Comparison of ENCODE assay signal across 14 mouse cellular contexts in the genomic region with DNA sequence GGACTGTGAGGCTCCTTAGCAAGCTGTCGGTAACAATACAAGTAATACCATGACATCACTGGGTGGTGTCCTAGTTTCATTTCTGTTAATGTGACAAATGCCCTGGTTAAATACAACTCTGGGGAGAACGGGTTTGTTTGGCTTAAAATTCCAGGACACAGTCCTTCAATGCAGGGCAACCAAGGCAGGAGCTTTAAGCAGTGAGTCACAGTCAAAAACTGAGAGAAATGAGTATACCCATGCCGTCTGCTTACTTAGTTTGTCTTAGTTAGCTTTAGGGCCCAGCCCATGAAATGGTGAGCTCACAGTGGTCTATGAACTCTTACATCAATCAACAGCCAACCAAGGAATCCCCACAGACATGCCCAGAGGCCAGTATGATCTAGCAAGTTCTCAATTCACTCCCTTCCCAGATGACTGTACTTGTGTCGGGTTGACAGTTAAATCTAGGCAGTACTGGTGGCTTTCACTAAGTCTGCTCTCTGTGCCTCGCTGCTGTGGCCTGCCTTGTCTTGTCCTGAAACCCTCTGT. TPM values are rescaled to one million over a fixed set of nuclear protein-coding genes. Genes with fewer than 3 reads are reported as not detected.
DNase-seq lines count a peak whose midpoint lies in the region; ATAC-seq and TF ChIP-seq lines count a peak whose summit lies in the region.
"Had no signal": no experiment of that assay in that cellular context is flagged by ENCODE, and none has a peak within 500 bp of the region (broad histone marks: within the 10 kb centered on the region; RNA-seq: fewer than 3 reads in every experiment).

No protein-coding gene starts in this region.

- H3K9ac ChIP-seq in heart, embryonic 11.5 days (ENCODE audit: low read depth, low read length), result no peak overlapping the region
- H3K9ac ChIP-seq in heart, embryonic 16.5 days (ENCODE audit: low read length), result no peak overlapping the region
- H3K9ac ChIP-seq in forebrain, embryonic 13.5 days, result no peak overlapping the region
- H3K9ac ChIP-seq: embryonic facial prominence, embryonic 13.5 days; lung, embryonic 15.5 days had no signal

- 60% methylated on average over 5 of the region's 5 CpGs for WGBS in heart, embryonic 11.5 days (ENCODE audit: insufficient replicate concordance)
- WGBS in heart, embryonic 10.5 days, result 63% methylated on average over 5 of the region's 5 CpGs
- 48% methylated on average over 5 of the region's 5 CpGs for WGBS in spleen, adult 2 months
- WGBS in heart, embryonic 16.5 days, result 58% methylated on average over 5 of the region's 5 CpGs
- 80% methylated on average over 5 of the region's 5 CpGs for WGBS in forebrain, embryonic 13.5 days

- H3K9me3 ChIP-seq in heart, embryonic 11.5 days (replicated peaks; ENCODE audit: control insufficient read depth, low read length), result no peaks in the 10 kb centered on the region
- no peaks in the 10 kb centered on the region for H3K9me3 ChIP-seq in heart, embryonic 10.5 days
- H3K9me3 ChIP-seq in heart, embryonic 16.5 days (replicated peaks; ENCODE audit: control insufficient read depth, low read length), result no peaks in the 10 kb centered on the region
- H3K9me3 ChIP-seq in forebrain, embryonic 13.5 days (replicated peaks), result no peaks in the 10 kb centered on the region
- H3K9me3 ChIP-seq: embryonic facial prominence, embryonic 13.5 days; lung, embryonic 15.5 days had no signal

- TF ChIP-seq CTCF in spleen, adult 2 months (IDR thresholded peaks at IDR 0.05; ENCODE audit: extremely low read depth, insufficient read depth, insufficient read length, insufficient replicate concordance), result no peak

- H3K27ac ChIP-seq in heart, embryonic 11.5 days (ENCODE audit: low read depth, low read length), result peak overlapping the region; percentile 37; the same call in 1 of the 2 replicates
- H3K27ac ChIP-seq in heart, embryonic 10.5 days, result no peak overlapping the region; the same call in 1 of the 2 replicates
- H3K27ac ChIP-seq in spleen, adult 2 months (ENCODE audit: insufficient read depth, low read length), result peak overlapping the region; percentile 76
- peak overlapping the region; percentile 18; the same call in 1 of the 2 replicates for H3K27ac ChIP-seq in heart, embryonic 16.5 days (ENCODE audit: low read length)
- H3K27ac ChIP-seq in forebrain, embryonic 13.5 days, result no peak overlapping the region
- H3K27ac ChIP-seq: embryonic facial prominence, embryonic 13.5 days; lung, embryonic 15.5 days had no signal

- ATAC-seq in heart, embryonic 11.5 days (replicated peaks; ENCODE audit: insufficient number of reproducible peaks, low FRiP score, low TSS enrichment), result no peak
- no peak for ATAC-seq in heart, embryonic 16.5 days (replicated peaks; ENCODE audit: extremely low read depth, insufficient read depth, low FRiP score)
- no peak for ATAC-seq in forebrain, embryonic 13.5 days
- ATAC-seq: forebrain, embryonic 16.5 days had no signal

- peaks cover 24% of the 10 kb centered on the region for H3K4me1 ChIP-seq in heart, embryonic 11.5 days (ENCODE audit: control insufficient read depth, insufficient read depth, low read length)
- peaks cover 39% of the 10 kb centered on the region for H3K4me1 ChIP-seq in heart, embryonic 10.5 days
- H3K4me1 ChIP-seq in spleen, adult 2 months (ENCODE audit: control insufficient read depth, insufficient read depth, insufficient read length), result peaks cover 69% of the 10 kb centered on the region
- H3K4me1 ChIP-seq in heart, embryonic 16.5 days (ENCODE audit: control insufficient read depth, insufficient read depth, low read length), result peaks cover 33% of the 10 kb centered on the region
- H3K4me1 ChIP-seq in forebrain, embryonic 13.5 days, result peaks cover 21% of the 10 kb centered on the region

- no peak for TF ChIP-seq POLR2A in spleen, adult 2 months (IDR thresholded peaks at IDR 0.05; ENCODE audit: low read depth, low read length)

- no peak overlapping the region for H3K4me2 ChIP-seq in heart, embryonic 11.5 days
- no peak overlapping the region for H3K4me2 ChIP-seq in heart, embryonic 16.5 days (ENCODE audit: low read depth, low read length)
- no peak overlapping the region for H3K4me2 ChIP-seq in forebrain, embryonic 13.5 days
- H3K4me2 ChIP-seq: embryonic facial prominence, embryonic 13.5 days; lung, embryonic 15.5 days had no signal

- no peak for DNase-seq in heart, embryonic 10.5 days (ENCODE audit: low spot score)
- no peak for DNase-seq in spleen, adult 2 months (ENCODE audit: low read depth in 1 of 2, low spot score in 2 of 2)
- no peak for DNase-seq in spleen, adult 18-20 months
- DNase-seq in frontal cortex, postnatal 10 days (ENCODE audit: low spot score in 2 of 2), result no peak
- no peak for DNase-seq in kidney, postnatal 4 days
- DNase-seq: adrenal gland, postnatal 36 days; cerebellum, adult 8-10 months; left cerebral cortex, postnatal 4 days had no signal

- no peak overlapping the region for H3K4me3 ChIP-seq in heart, embryonic 11.5 days (ENCODE audit: low read depth, low read length)
- H3K4me3 ChIP-seq in heart, embryonic 10.5 days, result no peak overlapping the region
- no peak overlapping the region for H3K4me3 ChIP-seq in spleen, adult 2 months (ENCODE audit: extremely low read depth, insufficient read depth, insufficient read length)
- no peak overlapping the region for H3K4me3 ChIP-seq in heart, embryonic 16.5 days (ENCODE audit: low read length)
- H3K4me3 ChIP-seq in forebrain, embryonic 13.5 days, result no peak overlapping the region
- H3K4me3 ChIP-seq: embryonic facial prominence, embryonic 13.5 days; lung, embryonic 15.5 days had no signal

- H3K27me3 ChIP-seq in heart, embryonic 11.5 days (ENCODE audit: control insufficient read depth, insufficient read depth, low read length), result no peaks in the 10 kb centered on the region
- no peaks in the 10 kb centered on the region for H3K27me3 ChIP-seq in heart, embryonic 10.5 days (ENCODE audit: insufficient read depth, poor library complexity, severe bottlenecking)
- no peaks in the 10 kb centered on the region for H3K27me3 ChIP-seq in spleen, adult 2 months (ENCODE audit: control insufficient read depth, insufficient read depth, low read length)
- no peaks in the 10 kb centered on the region for H3K27me3 ChIP-seq in heart, embryonic 16.5 days (ENCODE audit: control insufficient read depth, insufficient read depth, low read length)
- no peaks in the 10 kb centered on the region for H3K27me3 ChIP-seq in forebrain, embryonic 13.5 days
- H3K27me3 ChIP-seq: embryonic facial prominence, embryonic 13.5 days; lung, embryonic 15.5 days had no signal

- H3K36me3 ChIP-seq in heart, embryonic 11.5 days (ENCODE audit: control insufficient read depth, insufficient read depth, low read length), result no peaks in the 10 kb centered on the region
- no peaks in the 10 kb centered on the region for H3K36me3 ChIP-seq in heart, embryonic 10.5 days
- no peaks in the 10 kb centered on the region for H3K36me3 ChIP-seq in spleen, adult 2 months (ENCODE audit: control insufficient read depth, insufficient read depth, low read length)
- no peaks in the 10 kb centered on the region for H3K36me3 ChIP-seq in heart, embryonic 16.5 days (ENCODE audit: control insufficient read depth, insufficient read depth)
- no peaks in the 10 kb centered on the region for H3K36me3 ChIP-seq in forebrain, embryonic 13.5 days (ENCODE audit: poor library complexity, severe bottlenecking)
- H3K36me3 ChIP-seq: embryonic facial prominence, embryonic 13.5 days; lung, embryonic 15.5 days had no signal

RNA-seq across cellular contexts. Expression of gene Cyth1, which starts 32.4 kb away (rescaled TPM):
- 10.6 and 12.7 TPM in 2 replicates for polyA plus RNA-seq in heart, embryonic 11.5 days (2014; fragmentation: Nextera tagmentation; extraction: Ambion mirVana)
- 15.5 and 15.6 TPM in 2 replicates for polyA plus RNA-seq in heart, embryonic 10.5 days (2016; fragmentation: Nextera tagmentation; extraction: Ambion mirVana)
- polyA plus RNA-seq in spleen, adult 2 months (2012; rRNA removed), result 47.7 and 57.3 TPM in 2 replicates
- polyA plus RNA-seq in heart, embryonic 16.5 days (2015; fragmentation: Nextera tagmentation; extraction: Ambion mirVana), result 22.2 and 24.0 TPM in 2 replicates
- 22.7 and 24.5 TPM in 2 replicates for polyA plus RNA-seq in forebrain, embryonic 13.5 days (2015; fragmentation: Nextera tagmentation; extraction: Ambion mirVana)

Comparison
In these comparisons a context has a peak if more than half of its experiments do, and no peak if none do; other contexts are left out.
1. H3K27ac ChIP-seq: peak in heart, embryonic 11.5 days (single experiment), spleen, adult 2 months (single experiment) and heart, embryonic 16.5 days (single experiment); none in heart, embryonic 10.5 days (single experiment) and forebrain, embryonic 13.5 days (single experiment).